Mouse (Mus musculus) neutrophil, adult 5-6 weeks (primary cell): ENCODE data around the gene Calhm3. TPM values are rescaled to one million over a fixed set of nuclear protein-coding genes. Genes with fewer than 3 reads are reported as not detected.

Experiments used
- ATAC-seq: fragments of 151-379, 151-347 bp; 2 replicates; pipeline ENCODE4 v1.8.0; 2017; ENCODE audit warnings: mild to moderate bottlenecking, moderate TSS enrichment; ENCODE audit not compliant: insufficient number of reproducible peaks, poor library complexity, low FRiP score, severe bottlenecking; ENCODE audit errors: extremely low read depth
- total RNA-seq: library from RNA; stranded (forward); fragments of 200-1000 nt; gene quantifications from 2 replicates; pipeline ENCODE4 v1.2.3, GENCODE M21; 2017

Calhm3 gene
- total RNA-seq = not detected in 2 replicates

GRCm38 (mm10) chr19:47157664-47158063 lies at the start of gene Calhm3:
Gene Calhm3 (minus strand): TSS chr19:47157764.
- no peak for ATAC-seq

GRCm38 (mm10) chr19:47206126-47206525 lies 48.6 kb upstream of the Calhm3 start:
- ATAC-seq = no peak

GRCm38 (mm10) chr19:47204653-47205052 lies 47.1 kb upstream of the Calhm3 start:
- ATAC-seq = no peak

- no peak for ATAC-seq
These were observed 45.5 kb upstream of the Calhm3 start for GRCm38 (mm10) chr19:47203042-47203441.

GRCm38 (mm10) chr19:47202429-47202828 lies 44.9 kb upstream of the Calhm3 start:
- no peak for ATAC-seq

- no peak for ATAC-seq
These were observed 44.4 kb upstream of the Calhm3 start for GRCm38 (mm10) chr19:47201972-47202371.

- ATAC-seq = no peak
These were observed 41.2 kb upstream of the Calhm3 start for GRCm38 (mm10) chr19:47198671-47199350.

- no peak for ATAC-seq
These were observed 34.6 kb upstream of the Calhm3 start for GRCm38 (mm10) chr19:47192158-47192557.

GRCm38 (mm10) chr19:47188515-47189128 lies 31.1 kb upstream of the Calhm3 start:
- ATAC-seq = no peak

- no peak for ATAC-seq
These were observed 29.1 kb upstream of the Calhm3 start for GRCm38 (mm10) chr19:47186514-47187275.

- ATAC-seq = no peak
These were observed 27.2 kb upstream of the Calhm3 start for GRCm38 (mm10) chr19:47184736-47185135.

GRCm38 (mm10) chr19:47184221-47184620 lies 26.7 kb upstream of the Calhm3 start:
- ATAC-seq = no peak

- ATAC-seq = no peak
These were observed 22.4 kb upstream of the Calhm3 start for GRCm38 (mm10) chr19:47180011-47180410.

- ATAC-seq = no peak
These were observed 21.8 kb upstream of the Calhm3 start for GRCm38 (mm10) chr19:47179272-47179809.

- ATAC-seq = no peak
These were observed 21.1 kb upstream of the Calhm3 start, which contains the start of gene Neurl1a for GRCm38 (mm10) chr19:47178431-47179271. Gene Neurl1a (plus strand): TSS chr19:47178820.

GRCm38 (mm10) chr19:47178001-47178400 lies 20.4 kb upstream of the Calhm3 start:
- no peak for ATAC-seq

- no peak for ATAC-seq
These were observed 19.4 kb upstream of the Calhm3 start for GRCm38 (mm10) chr19:47176916-47177505.

- ATAC-seq = no peak
These were observed 17.9 kb upstream of the Calhm3 start for GRCm38 (mm10) chr19:47175472-47175871.
